Mouse (Mus musculus) liver, embryonic 11.5 days (tissue): ENCODE results near the gene Gbp2b. TPM values are rescaled to one million over a fixed set of nuclear protein-coding genes. Genes with fewer than 3 reads are reported as not detected.
"Not testable (repeated sequence)": the region's sequence is repeated elsewhere in the genome, so short reads cannot be mapped to it uniquely, and the experiment has no call there.

Experiments used
- ATAC-seq: fragments of 200-750 bp; cut with Nextera tagmentation; replicated peaks from 2 replicates; pipeline ENCODE4 v1.8.0; 2017; ENCODE audit warnings: moderate number of reproducible peaks, mild to moderate bottlenecking, moderate TSS enrichment, moderate library complexity; ENCODE audit not compliant: low FRiP score
- DNase-seq: peaks from one replicate; pipeline ENCODE4 v3.0.0-alpha.2; 2017; ENCODE audit warnings: low spot score
- H3K27ac ChIP-seq: fragments of 300-500 bp; sonication (generic); 2 replicates; pipeline ENCODE4 v1.5.1; 2014; ENCODE audit warnings: mild to moderate bottlenecking, low read depth, low read length, control low read depth
- H3K27me3 ChIP-seq: fragments of 300-500 bp; sonication (generic); replicated peaks from 2 replicates; pipeline ENCODE4 v1.6.1; 2014; ENCODE audit warnings: low read length, mixed read lengths; ENCODE audit not compliant: control insufficient read depth, insufficient read depth
- H3K36me3 ChIP-seq: fragments of 300-500 bp; sonication (generic); 2 replicates; pipeline ENCODE4 v1.6.1; 2014; ENCODE audit warnings: mild to moderate bottlenecking, low read length, moderate library complexity, mixed read lengths; ENCODE audit not compliant: control insufficient read depth, insufficient read depth
- H3K4me1 ChIP-seq: fragments of 300-500 bp; sonication (generic); replicated peaks from 2 replicates; pipeline ENCODE4 v1.6.1; 2014; ENCODE audit warnings: low read length, mixed read lengths; ENCODE audit not compliant: control insufficient read depth, insufficient read depth
- H3K4me2 ChIP-seq: fragments of 300-500 bp; sonication (generic); 2 replicates; pipeline ENCODE4 v1.6.1; 2014; ENCODE audit warnings: mild to moderate bottlenecking, control low read depth, moderate library complexity
- H3K4me3 ChIP-seq: fragments of 300-500 bp; sonication (generic); 2 replicates; pipeline ENCODE4 v1.5.1; 2014; ENCODE audit warnings: low read depth, low read length, control low read depth
- H3K9ac ChIP-seq: fragments of 300-500 bp; sonication (generic); 2 replicates; pipeline ENCODE4 v1.6.1; 2014; ENCODE audit warnings: low read depth, low read length, control low read depth
- H3K9me3 ChIP-seq: fragments of 300-500 bp; sonication (generic); 2 replicates; pipeline ENCODE4 v1.6.1; 2016; ENCODE audit warnings: low read length, inconsistent platforms, mixed read lengths; ENCODE audit not compliant: control insufficient read depth
- WGBS: fragments of 180-500 bp; shearing (Covaris S2); extraction: QIAGEN DNeasy Blood & Tissue Kit; methylation state at CpG from one replicate; pipeline ENCODE4 v1.1.7; 2014; 5-methylcytosine and 5-hydroxymethylcytosine counted together
- polyA plus RNA-seq: library from polyadenylated mRNA; unstranded; fragments of >200 nt; fragmentation: Nextera tagmentation; extraction: Ambion mirVana; gene quantifications from 2 replicates; pipeline ENCODE4 v1.2.1, GENCODE M21; 2014

Gene Gbp2b
- polyA plus RNA-seq, 1 experiment from 2014 or later: not detected

DNA sequence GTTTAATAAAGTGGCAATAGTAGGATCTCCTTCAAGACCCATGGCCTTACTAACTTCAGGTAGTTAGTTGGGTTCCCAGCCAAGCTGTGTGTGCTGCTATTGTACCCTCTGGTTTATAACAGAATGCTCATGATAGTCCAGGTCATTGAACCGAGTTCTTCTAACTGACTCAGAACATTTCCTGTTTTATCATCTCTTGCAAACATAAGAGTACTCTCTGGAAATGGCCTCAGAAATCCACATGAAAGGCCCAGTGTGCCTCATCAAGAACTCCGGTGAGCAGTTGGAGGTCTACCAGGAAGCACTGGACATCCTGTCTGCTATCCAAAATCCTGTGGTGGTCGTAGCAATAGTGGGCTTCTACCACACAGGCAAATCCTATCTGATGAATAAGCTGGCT is 3.3 kb downstream of the Gbp2b start:
- no peaks in the 10 kb centered on the region for H3K9me3 ChIP-seq
- no peaks in the 10 kb centered on the region for H3K36me3 ChIP-seq
- 65% methylated on average over 3 of the region's 3 CpGs for WGBS
- DNase-seq (no peak), ATAC-seq (no peak; the same call in 1 of the 2 replicates)
- no peak overlapping the region for H3K4me3 ChIP-seq
- no peak overlapping the region for H3K9ac ChIP-seq
- H3K27ac ChIP-seq: no peak overlapping the region
- H3K27me3 ChIP-seq: no peaks in the 10 kb centered on the region
- H3K4me1 ChIP-seq: no peaks in the 10 kb centered on the region
- H3K4me2 ChIP-seq: no peak overlapping the region

DNA sequence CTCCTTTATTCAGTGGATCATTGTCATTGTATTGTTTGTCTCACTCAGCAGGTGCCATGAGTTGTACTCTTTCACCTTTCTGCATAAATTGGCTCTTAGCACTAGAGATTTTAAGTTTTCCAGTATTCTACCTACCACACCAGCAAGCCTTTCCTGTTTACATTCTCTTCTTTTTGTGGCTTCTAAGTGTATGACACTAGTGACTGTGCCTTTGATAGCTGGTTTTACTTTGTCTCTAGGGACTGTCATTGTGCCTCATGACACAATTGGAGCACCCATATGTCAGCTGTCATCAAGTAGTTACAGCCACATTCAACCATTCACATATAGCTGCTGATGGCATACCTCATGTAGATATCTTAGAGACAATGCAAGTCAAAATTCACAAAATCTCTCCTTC is 7.0 kb downstream of the Gbp2b start:
- Histone ChIP-seq H3K27me3 (no peaks in the 10 kb centered on the region), H3K4me2 (no peak overlapping the region), H3K4me3 (no peak overlapping the region), H3K27ac (no peak overlapping the region), H3K9me3 (no peaks in the 10 kb centered on the region), H3K36me3 (no peaks in the 10 kb centered on the region), H3K4me1 (no peaks in the 10 kb centered on the region), H3K9ac (no peak overlapping the region)
- DNase-seq (no peak), ATAC-seq (no peak)

DNA sequence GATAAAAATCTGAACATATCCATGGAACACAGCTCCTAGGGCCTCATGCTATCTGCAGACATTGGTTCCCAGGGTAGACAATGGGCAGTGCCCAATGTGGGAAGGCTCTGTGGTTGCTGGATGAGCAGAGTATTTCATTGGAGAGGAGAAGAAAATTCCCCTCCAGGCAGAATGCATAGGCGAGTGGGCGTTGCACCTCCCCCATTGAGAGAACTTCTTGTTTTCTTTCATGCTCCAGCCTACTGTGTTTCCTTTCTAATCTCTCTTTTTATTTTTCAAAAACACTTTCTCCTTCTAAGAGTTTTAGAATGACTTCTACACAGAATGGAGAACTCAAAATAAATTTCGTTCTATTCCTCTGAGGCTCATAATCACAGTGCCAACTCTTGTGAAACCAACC is 24.0 kb downstream of the Gbp2b start:
- H3K27ac ChIP-seq: no peak overlapping the region
- no peaks in the 10 kb centered on the region for H3K27me3 ChIP-seq
- no peak overlapping the region for H3K9ac ChIP-seq
- DNase-seq (no peak), ATAC-seq (no peak)
- 82% methylated on average over 3 of the region's 3 CpGs for WGBS
- no peaks in the 10 kb centered on the region; the same call in 1 of the 2 replicates for H3K4me1 ChIP-seq
- no peaks in the 10 kb centered on the region for H3K36me3 ChIP-seq
- H3K9me3 ChIP-seq: no peaks in the 10 kb centered on the region
- H3K4me2 ChIP-seq: no peak overlapping the region
- H3K4me3 ChIP-seq: no peak overlapping the region

DNA sequence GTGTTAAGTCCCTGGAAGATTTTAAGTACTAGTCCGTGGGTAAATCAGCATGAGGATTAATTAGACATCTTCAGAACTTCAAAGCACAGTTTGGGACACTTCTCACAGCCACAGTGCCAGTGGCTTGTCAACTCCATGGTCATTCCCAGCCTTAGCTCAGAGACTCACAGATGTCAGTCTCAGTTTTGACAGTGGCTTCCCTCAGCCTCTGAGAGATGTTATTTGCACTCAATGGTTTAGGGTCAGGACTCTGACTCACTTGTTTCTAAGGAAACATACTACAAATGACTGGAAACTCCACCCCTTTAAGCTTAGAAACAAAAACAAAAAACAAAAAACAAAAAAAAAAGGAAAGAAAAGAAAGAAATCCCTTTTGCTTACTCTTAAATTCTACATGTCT is 25.0 kb downstream of the Gbp2b start:
- ATAC-seq (no peak), DNase-seq (no peak)
- Histone ChIP-seq H3K36me3 (no peaks in the 10 kb centered on the region), H3K9ac (no peak overlapping the region), H3K27ac (no peak overlapping the region), H3K9me3 (no peaks in the 10 kb centered on the region), H3K4me1 (no peaks in the 10 kb centered on the region; the same call in 1 of the 2 replicates), H3K4me2 (no peak overlapping the region), H3K4me3 (no peak overlapping the region), H3K27me3 (no peaks in the 10 kb centered on the region)
- 54% methylated on average over 1 of the region's 1 CpGs for WGBS

DNA sequence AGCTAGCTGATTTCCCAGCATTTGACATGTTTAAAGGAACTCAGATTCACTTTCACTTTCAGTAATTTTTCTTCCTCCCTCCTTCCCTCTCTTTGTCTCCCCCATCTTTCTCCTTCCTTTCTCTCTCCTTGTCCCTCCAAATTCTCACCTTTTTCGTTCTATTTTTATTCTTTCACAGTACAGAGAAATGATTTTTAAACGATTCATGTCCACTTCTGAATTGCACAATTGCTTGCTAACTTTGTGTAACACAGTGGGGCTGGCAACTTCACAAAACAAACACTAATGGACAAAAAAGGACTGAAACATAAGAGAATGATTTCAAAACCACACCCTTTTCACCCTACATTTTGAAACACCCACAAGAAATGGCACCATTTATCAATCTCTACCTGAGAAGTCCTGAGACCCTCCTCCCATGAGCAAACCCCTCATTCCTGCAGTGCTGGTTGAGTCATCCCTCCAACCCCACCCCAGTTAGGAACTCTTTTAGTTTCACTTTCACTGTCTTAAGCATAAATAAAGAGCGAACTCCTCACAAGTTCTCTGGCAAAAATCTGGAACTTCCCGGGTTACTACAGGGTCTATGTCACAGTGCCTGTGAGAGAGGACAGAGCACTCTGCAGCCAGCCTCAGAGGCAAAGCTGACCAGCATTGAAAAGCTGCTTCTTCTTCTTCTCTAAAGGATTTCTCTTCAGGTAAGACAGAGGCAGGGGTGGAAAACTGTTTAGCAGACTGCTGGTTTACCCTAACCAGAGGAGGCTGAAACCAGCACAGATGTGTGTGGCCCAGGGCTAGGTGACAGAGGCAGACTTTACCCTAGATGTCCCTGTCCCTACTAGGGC is 25.7 kb downstream of the Gbp2b start, which contains the start of gene Gbp2:
Gbp2 (plus strand) TSS at position 492 of the 845 bp plus-strand sequence.
- Histone ChIP-seq H3K27ac (no peak within 1 kb of the TSS), H3K27me3 (no peaks in the 10 kb centered on the region), H3K4me2 (peak within 1 kb of the TSS; percentile 57), H3K4me3 (peak within 1 kb of the TSS; percentile 32), H3K9ac (peak within 1 kb of the TSS; percentile 25), H3K36me3 (no peaks in the 10 kb centered on the region), H3K9me3 (no peaks in the 10 kb centered on the region), H3K4me1 (no peaks in the 10 kb centered on the region; the same call in 1 of the 2 replicates)
- ATAC-seq: peak; percentile 62
- no peak for DNase-seq
- WGBS: 40% methylated on average over 4 of the region's 4 CpGs

DNA sequence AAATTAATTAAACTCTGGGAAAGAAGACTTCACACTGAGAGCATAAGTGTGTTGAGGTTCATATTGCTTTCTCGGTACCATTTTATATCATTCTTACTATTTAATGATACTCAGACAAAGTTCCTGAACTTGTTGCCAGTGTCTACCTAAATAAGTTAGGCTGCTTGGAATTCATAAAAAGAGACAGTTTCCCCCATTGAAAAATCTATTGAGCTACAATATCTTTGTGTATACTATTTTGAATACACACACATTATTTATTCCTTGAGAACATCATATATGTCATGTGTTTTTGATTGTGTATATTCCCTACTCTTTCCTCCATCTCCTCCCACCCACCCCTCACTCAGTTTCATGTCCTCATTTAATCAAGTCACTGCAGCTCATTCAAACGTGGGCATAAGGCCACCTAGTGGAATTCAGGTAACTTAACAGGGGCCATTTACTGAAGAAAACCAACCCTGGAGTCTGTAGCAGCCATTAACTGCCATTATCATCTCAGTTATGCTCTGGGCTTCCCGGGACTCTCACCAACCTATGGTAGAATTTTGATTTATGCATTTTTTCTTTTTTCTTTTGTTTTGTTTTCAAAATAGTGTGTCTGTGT is 26.4 kb downstream of the Gbp2b start:
- DNase-seq: no peak
- Histone ChIP-seq H3K9me3 (no peaks in the 10 kb centered on the region), H3K36me3 (no peaks in the 10 kb centered on the region), H3K27ac (no peak overlapping the region), H3K4me2 (peak overlapping the region; percentile 57), H3K27me3 (no peaks in the 10 kb centered on the region), H3K4me3 (no peak overlapping the region), H3K4me1 (no peaks in the 10 kb centered on the region; the same call in 1 of the 2 replicates), H3K9ac (no peak overlapping the region)
- no peak for ATAC-seq
- 44% methylated on average over 3 of the region's 3 CpGs for WGBS

DNA sequence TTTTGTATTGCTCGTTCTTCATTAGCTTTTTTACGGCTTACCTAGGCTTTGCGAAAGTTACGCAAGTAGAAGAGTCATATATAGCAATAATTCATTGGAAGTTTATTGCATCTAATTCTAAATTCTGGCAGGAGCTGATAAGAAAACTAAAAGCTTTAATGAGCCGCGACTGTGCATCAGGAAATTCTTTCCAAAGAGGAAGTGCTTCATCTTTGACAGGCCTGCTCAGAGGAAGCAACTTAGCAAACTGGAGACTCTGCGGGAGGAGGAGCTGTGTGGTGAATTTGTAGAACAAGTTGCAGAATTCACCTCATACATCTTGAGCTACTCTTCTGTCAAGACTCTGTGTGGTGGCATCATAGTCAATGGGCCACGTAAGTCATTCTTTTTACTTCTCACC is 35.7 kb downstream of the Gbp2b start:
- Histone ChIP-seq H3K9me3 (no peaks in the 10 kb centered on the region), H3K36me3 (no peaks in the 10 kb centered on the region), H3K9ac (no peak overlapping the region), H3K4me1 (no peaks in the 10 kb centered on the region), H3K27ac (no peak overlapping the region), H3K4me3 (no peak overlapping the region), H3K4me2 (no peak overlapping the region), H3K27me3 (no peaks in the 10 kb centered on the region)
- DNase-seq (no peak), ATAC-seq (no peak)
- 57% methylated on average over 8 of the region's 8 CpGs for WGBS

DNA sequence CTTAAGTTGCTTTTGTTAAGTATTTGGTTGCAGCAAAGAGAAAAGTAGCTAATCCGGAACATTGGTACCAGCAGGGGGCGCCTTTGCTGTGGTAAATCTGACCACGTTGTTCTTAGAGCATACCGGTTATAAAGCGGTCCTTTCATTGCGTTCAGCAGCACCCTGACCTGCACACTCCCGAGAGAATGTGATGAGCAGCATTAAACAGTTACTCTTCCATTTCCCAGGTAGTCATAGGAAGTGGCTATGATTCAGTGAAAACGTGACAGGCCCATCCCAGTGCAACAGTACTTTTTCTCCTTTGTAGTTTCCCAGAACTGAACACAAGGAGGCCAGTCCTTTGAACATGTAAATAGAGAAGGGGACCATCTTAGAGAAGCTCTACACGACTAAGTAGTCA is 45.6 kb downstream of the Gbp2b start:
- Histone ChIP-seq H3K4me2 (peak overlapping the region; percentile 45), H3K27ac (no peak overlapping the region), H3K27me3 (no peaks in the 10 kb centered on the region), H3K9ac (no peak overlapping the region), H3K9me3 (no peaks in the 10 kb centered on the region), H3K4me3 (no peak overlapping the region), H3K4me1 (no peaks in the 10 kb centered on the region), H3K36me3 (no peaks in the 10 kb centered on the region)
- peak; percentile 51; the same call in 1 of the 2 replicates for ATAC-seq
- 4% methylated on average over 9 of the region's 9 CpGs for WGBS
- DNase-seq: peak; percentile 61

DNA sequence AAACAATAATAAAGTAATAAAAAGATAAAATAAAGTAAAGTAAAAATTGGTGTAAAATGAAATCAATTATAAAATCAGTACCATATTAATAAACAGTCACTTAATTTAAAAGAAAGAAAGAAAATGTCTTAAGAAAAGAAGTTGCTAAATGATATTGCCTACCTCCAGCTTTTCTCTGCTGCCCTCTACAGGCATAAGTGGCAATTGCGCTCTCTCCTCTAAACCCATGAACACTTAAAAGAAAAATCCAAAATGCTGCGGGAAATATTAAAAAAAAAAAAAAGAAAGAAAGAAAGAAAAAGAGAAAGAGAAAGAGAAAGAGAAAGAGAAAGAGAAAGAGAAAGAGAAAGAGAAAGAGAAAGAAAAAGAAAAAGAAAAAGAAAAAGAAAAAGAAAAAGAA is 51.3 kb downstream of the Gbp2b start:
- H3K4me1 ChIP-seq, H3K9me3 ChIP-seq, H3K27me3 ChIP-seq, H3K4me3 ChIP-seq, DNase-seq, H3K36me3 ChIP-seq, H3K9ac ChIP-seq, H3K4me2 ChIP-seq, H3K27ac ChIP-seq, ATAC-seq: not testable (repeated sequence)
- 11% methylated on average over 2 of the region's 2 CpGs for WGBS
